Mouse (Mus musculus): ENCODE measurements around the gene Specc1l.
"Not testable (repeated sequence)": the region's sequence is repeated elsewhere in the genome, so short reads cannot be mapped to it uniquely, and the experiment has no call there.

Gene Specc1l

DNA sequence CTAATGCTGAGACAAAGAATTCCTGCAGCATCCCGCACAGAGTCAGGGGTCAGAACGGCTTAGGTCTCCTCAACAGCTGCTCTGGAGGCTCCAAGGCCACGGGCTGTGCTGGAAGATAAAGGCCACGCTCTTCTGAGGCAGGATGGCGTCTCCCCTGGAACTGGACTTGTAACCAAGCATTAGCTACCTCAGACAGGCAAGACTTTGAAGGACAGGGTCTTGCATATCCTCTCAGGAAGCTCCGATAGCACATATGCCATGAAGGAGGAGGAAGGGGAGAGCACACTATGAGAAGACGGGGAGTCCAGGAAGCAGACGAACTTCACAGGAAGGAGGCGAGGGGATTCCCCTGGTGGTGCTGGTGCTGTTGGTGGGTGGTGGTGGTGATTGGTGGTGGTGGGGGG lies 142.0 kb downstream of the Specc1l start:
- DNase-seq (ENCODE audit: low spot score in 2 of 2): not testable (repeated sequence)

DNA sequence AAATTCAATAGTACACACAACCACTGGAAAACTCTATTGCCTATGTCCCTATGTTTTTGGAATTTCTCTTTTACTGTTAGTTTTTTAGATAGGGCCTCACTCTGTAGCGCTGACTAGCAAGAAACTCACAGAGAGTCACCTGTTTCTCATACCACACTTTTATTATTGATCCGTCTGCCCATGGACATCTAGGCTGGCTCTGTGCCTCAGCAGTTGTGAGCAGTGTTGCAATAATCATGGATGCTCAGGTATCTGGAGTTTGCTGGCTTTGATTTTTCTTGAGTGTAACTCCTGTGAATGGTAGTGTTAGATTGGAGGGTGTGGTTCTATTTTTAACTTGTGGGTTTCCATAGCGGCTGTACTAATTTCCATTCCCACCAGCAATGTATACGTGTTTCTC lies 143.5 kb downstream of the Specc1l start:
- no peak for DNase-seq (ENCODE audit: low spot score in 2 of 2)

All from frontal cortex, postnatal 10 days (tissue).